Mouse (Mus musculus): ENCODE results near the gene March6.
A peak's percentile ranks its signal among the peaks of the same experiment; 100 is the strongest.

GRCm38 (mm10) chr15:31517186-31517585 is 13.7 kb downstream of the March6 start:
- TF ChIP-seq CTCF (conservative IDR thresholded peaks at IDR 0.05; ENCODE audit: insufficient read depth, insufficient read length, low read depth, low read length), result 0 out of 2 replicates have a peak, but pooled peaks have one; percentile 2
- TF ChIP-seq POLR2A (IDR thresholded peaks at IDR 0.05; ENCODE audit: low read depth, low read length), result no peak

Measured in kidney, adult 2 months (tissue).